Mouse (Mus musculus) left cerebral cortex, adult 2 months (tissue): ENCODE results near the gene Rhoj. TPM values are rescaled to one million over a fixed set of nuclear protein-coding genes. Genes with fewer than 3 reads are reported as not detected.

ENCODE experiments used
- DNase-seq, 2 experiments: peaks; one replicate each; pipeline ENCODE4 v3.0.0; 2021 to 2022; ENCODE audit warnings: low spot score in 2 of 2, mixed read lengths in 1 of 2; ENCODE audit errors: extremely low spot score in 1 of 2
- H3K27ac ChIP-seq: fragments of 200-600 bp; 2 replicates; pipeline ENCODE4 v1.8.1; 2022
- H3K4me3 ChIP-seq: fragments of 200-600 bp; 2 replicates; pipeline ENCODE4 v1.8.1; 2022
- CTCF ChIP-seq: fragments of 200-600 bp; IDR thresholded peaks from 2 replicates; pipeline ENCODE4 v1.8.1; 2022; ENCODE audit warnings: antibody characterized with exemption, mild to moderate bottlenecking, moderate library complexity
- intact Hi-C: fragments of 180-260 bp; cut with DNase I; formaldehyde crosslinking; loops from one replicate; pipeline ENCODE4 v1.15.1; 2025
- total RNA-seq, 2 experiments: library from RNA; stranded (reverse); gene quantifications; 2 replicates each; pipeline ENCODE4 v1.2.3; 2021

The Rhoj gene
- total RNA-seq, 2 experiments from 2014 or later, result 3.7 to 5.5 TPM

DNA sequence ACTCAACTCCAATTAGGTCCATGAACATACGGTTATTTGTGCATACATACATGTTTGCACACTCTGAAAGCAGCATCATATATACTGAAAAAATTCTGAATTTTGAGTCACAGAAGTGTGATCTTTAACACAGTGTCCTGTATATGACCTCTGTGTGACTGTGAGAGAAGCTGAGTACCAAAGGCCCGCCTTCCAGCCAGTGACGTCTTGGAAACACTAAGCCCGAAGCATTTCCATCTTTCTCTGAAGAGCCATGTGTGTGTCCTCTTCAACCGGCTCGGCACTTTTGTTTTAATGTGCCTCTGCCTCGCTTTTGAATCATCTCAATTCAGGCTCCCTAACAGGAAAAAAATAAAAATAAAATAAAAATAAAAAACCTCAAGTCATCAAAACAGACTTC, 43.7 kb downstream of the Rhoj start:
- H3K27ac ChIP-seq, result no peak overlapping the region
- intact Hi-C loops, result no loop called here
- H3K4me3 ChIP-seq, result no peak overlapping the region
- DNase-seq, result no peak
- TF ChIP-seq CTCF, result no peak

- intact Hi-C loops, result no loop called here
- Histone ChIP-seq H3K27ac (no peak overlapping the region), H3K4me3 (no peak overlapping the region)
- no peak for TF ChIP-seq CTCF
- DNase-seq, result no peak
Measured at GRCm38 (mm10) chr12:75352410-75352809, 44.3 kb downstream of the Rhoj start.

GRCm38 (mm10) chr12:75354354-75354753, 46.2 kb downstream of the Rhoj start:
- no peak for DNase-seq
- TF ChIP-seq CTCF, result no peak
- H3K4me3 ChIP-seq, result no peak overlapping the region
- no peak overlapping the region for H3K27ac ChIP-seq
- intact Hi-C loops, result no loop called here

- intact Hi-C loops, result no loop called here
- no peak for DNase-seq
- Histone ChIP-seq H3K27ac (no peak overlapping the region), H3K4me3 (no peak overlapping the region)
- TF ChIP-seq CTCF, result no peak
Measured at GRCm38 (mm10) chr12:75357781-75358180, 49.7 kb downstream of the Rhoj start.

- DNase-seq, result no peak
- no peak for TF ChIP-seq CTCF
- Histone ChIP-seq H3K27ac (no peak overlapping the region), H3K4me3 (no peak overlapping the region)
- intact Hi-C loops, result no loop called here
Measured at GRCm38 (mm10) chr12:75358714-75359113, 50.6 kb downstream of the Rhoj start.

DNA sequence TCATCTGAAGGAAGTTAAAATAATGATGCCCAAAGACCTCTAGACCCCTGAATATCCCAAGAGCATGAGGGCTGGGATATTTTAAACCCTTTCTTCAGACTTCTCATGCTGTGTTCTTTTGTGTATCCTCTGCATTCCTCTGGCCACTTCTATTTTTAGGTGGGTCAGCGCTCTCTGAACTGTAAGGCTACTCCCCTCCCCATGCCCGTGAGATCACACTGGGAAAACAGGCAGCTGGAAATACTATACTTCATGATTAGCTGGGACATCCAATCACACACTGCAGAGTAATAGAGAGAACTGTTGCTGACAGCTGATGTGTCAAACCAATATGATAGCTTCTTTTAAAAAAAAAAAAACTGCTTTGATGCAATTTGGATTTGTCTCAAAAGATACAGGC, 51.4 kb downstream of the Rhoj start:
- intact Hi-C loops, result no loop called here
- no peak overlapping the region for H3K27ac ChIP-seq
- H3K4me3 ChIP-seq, result no peak overlapping the region
- no peak for DNase-seq
- TF ChIP-seq CTCF, result no peak

DNA sequence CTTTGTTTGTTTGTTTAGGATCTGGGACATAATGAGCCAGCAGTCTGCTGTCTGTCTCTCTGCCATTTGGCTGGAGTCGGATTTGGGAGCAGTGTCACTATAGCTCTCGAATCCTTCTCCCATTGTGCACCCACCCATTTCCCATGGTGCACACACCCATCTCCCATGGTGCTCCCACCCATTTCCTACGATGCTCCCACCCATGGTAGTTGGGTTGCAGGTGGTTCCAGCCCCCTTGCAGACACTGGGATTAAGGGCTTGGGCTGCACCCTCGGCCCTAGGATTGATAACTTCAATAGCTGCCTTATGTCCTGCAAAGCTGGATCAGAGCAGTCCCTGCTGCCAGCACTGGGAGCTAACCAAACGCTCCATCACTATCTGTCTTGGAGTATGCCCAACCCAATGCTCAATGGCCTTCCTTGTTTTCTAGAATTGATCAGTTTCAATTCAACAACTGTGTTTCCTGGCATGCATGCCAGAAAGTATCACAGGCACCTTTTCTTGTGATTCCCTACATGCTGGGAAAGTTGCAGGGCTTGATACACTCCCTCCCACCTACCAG, 51.9 kb downstream of the Rhoj start:
- Histone ChIP-seq H3K27ac (no peak overlapping the region), H3K4me3 (no peak overlapping the region)
- intact Hi-C loops, result no loop called here
- no peak for DNase-seq
- no peak for TF ChIP-seq CTCF

DNA sequence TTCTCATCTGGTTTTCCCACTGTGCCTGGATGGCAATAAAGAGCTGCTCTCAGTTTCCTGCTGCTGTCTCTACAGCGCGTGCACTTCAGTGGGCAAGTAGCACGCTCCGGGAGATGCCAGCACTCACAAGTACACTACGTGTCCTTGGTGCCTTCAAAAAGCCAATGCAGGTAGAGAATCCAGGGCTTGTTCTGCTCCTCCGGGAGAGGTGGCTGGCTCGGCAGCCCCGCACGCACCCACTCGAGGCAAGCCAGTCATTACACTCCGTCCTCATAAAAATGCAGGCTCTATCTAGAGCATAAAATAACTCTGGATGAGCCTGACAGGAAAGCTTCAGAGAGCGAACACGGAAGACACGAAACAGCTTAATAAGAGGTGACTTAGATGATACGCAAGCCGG, 54.3 kb downstream of the Rhoj start:
- TF ChIP-seq CTCF, result no peak
- intact Hi-C loops, result no loop called here
- Histone ChIP-seq H3K27ac (no peak overlapping the region), H3K4me3 (no peak overlapping the region)
- no peak for DNase-seq

GRCm38 (mm10) chr12:75364416-75364815, 56.3 kb downstream of the Rhoj start:
- intact Hi-C loops, result no loop called here
- Histone ChIP-seq H3K27ac (no peak overlapping the region), H3K4me3 (no peak overlapping the region)
- TF ChIP-seq CTCF, result no peak
- DNase-seq, result no peak

DNA sequence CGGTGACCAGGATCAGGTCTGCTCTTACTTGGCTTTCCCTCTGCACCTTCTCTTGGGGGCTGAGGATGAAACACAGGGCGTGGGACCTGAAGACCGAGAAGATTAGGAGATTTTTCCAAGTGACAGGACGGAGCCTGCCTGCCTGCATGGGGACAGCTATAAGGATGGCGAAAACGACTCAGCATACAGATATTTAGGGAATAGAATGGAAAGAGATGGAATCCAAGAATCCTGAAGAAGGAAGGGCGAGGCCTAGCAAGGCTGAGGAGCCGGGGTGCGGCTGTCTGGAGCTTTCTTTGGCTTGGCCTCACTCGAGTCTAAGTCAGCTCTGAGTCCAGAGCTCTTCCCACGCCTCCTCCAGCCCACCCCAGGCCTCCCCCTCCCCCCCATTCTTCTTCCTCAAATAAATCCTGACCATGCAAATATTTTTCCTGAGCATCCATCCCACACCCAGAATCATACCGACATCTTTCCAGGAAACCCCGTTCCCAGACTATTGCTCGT, 57.6 kb downstream of the Rhoj start:
- intact Hi-C loops, result no loop called here
- no peak for TF ChIP-seq CTCF
- no peak overlapping the region for H3K4me3 ChIP-seq
- no peak for DNase-seq
- H3K27ac ChIP-seq, result no peak overlapping the region

DNA sequence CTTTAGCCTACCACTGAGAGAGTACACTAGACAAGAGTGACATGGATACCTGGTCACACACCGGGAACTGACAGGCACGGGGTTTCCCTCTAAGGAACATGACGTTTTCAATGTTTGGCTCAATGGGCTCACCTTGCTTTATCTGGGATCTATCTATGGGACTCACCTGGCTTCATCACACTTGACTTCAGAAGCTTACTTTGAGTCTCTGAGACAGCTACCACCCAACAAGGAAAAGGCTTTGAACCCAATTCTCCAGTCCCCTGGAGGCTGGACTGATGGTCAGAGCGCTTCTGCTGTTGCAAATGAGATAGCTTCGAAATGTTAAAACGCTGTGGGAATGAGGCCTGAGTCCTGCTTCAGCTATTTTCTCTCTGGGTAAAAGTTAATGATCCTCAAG, 59.2 kb downstream of the Rhoj start:
- DNase-seq, result no peak
- H3K27ac ChIP-seq, result no peak overlapping the region
- intact Hi-C loops, result no loop called here
- no peak for TF ChIP-seq CTCF
- H3K4me3 ChIP-seq, result no peak overlapping the region

- no peak overlapping the region for H3K27ac ChIP-seq
- TF ChIP-seq CTCF, result no peak
- intact Hi-C loops, result no loop called here
- H3K4me3 ChIP-seq, result no peak overlapping the region
- no peak for DNase-seq
Measured at GRCm38 (mm10) chr12:75368527-75368926, 60.4 kb downstream of the Rhoj start.

- no peak for DNase-seq
- Histone ChIP-seq H3K27ac (no peak overlapping the region), H3K4me3 (no peak overlapping the region)
- intact Hi-C loops, result no loop called here
- TF ChIP-seq CTCF, result no peak
Measured at GRCm38 (mm10) chr12:75369418-75369851, 61.3 kb downstream of the Rhoj start.

- Histone ChIP-seq H3K27ac (no peak overlapping the region), H3K4me3 (no peak overlapping the region)
- TF ChIP-seq CTCF, result no peak
- intact Hi-C loops, result no loop called here
- DNase-seq, result no peak
Measured at GRCm38 (mm10) chr12:75374437-75374836, 66.3 kb downstream of the Rhoj start.
